Mouse (Mus musculus) neural tube, embryonic 13.5 days (tissue): ENCODE measurements at regions not wholly inside any gene's neighbourhood (a gene's known extent, or its start where the extent isn't known, plus 50 kb on each side); places are given as distances from the start of the nearest gene placed in this dataset.

ENCODE experiments used
- ATAC-seq: fragments of 200-750 bp; cut with Nextera tagmentation; 2 replicates; pipeline ENCODE4 v1.8.0; 2017; ENCODE audit warnings: low read depth, mild to moderate bottlenecking, moderate TSS enrichment, moderate library complexity
- H3K27ac ChIP-seq: fragments of 300-500 bp; sonication (generic); replicated peaks from 2 replicates; pipeline ENCODE4 v1.5.1; 2015; ENCODE audit warnings: moderate library complexity, mild to moderate bottlenecking, inconsistent platforms
- H3K27me3 ChIP-seq: fragments of 300-500 bp; sonication (generic); 2 replicates; pipeline ENCODE4 v1.6.1; 2015; ENCODE audit warnings: mild to moderate bottlenecking, inconsistent platforms
- H3K36me3 ChIP-seq: fragments of 300-500 bp; sonication (generic); 2 replicates; pipeline ENCODE4 v1.6.1; 2015; ENCODE audit warnings: mild to moderate bottlenecking, inconsistent platforms
- H3K4me1 ChIP-seq: fragments of 300-500 bp; sonication (generic); replicated peaks from 2 replicates; pipeline ENCODE4 v1.6.1; 2015; ENCODE audit warnings: inconsistent platforms
- H3K4me2 ChIP-seq: fragments of 300-500 bp; sonication (generic); 2 replicates; pipeline ENCODE4 v1.6.1; 2015; ENCODE audit warnings: inconsistent platforms, mild to moderate bottlenecking, moderate library complexity
- H3K4me3 ChIP-seq: fragments of 300-500 bp; sonication (generic); 2 replicates; pipeline ENCODE4 v1.5.1; 2015; ENCODE audit warnings: mild to moderate bottlenecking, inconsistent platforms
- H3K9ac ChIP-seq: fragments of 300-500 bp; sonication (generic); 2 replicates; pipeline ENCODE4 v1.6.1; 2015; ENCODE audit warnings: moderate library complexity, mild to moderate bottlenecking, inconsistent platforms
- H3K9me3 ChIP-seq: fragments of 300-500 bp; sonication (generic); 2 replicates; pipeline ENCODE4 v1.6.1; 2016; ENCODE audit warnings: inconsistent platforms
- WGBS: fragments of 180-500 bp; shearing (Covaris S2); methylation state at CpG from one replicate; pipeline ENCODE4 v1.1.7; 2015; 5-methylcytosine and 5-hydroxymethylcytosine counted together

- no peak overlapping the region for H3K4me2 ChIP-seq
- WGBS = 59% methylated on average over 7 of the region's 7 CpGs
- H3K36me3 ChIP-seq = no peaks in the 10 kb centered on the region
- no peaks in the 10 kb centered on the region for H3K9me3 ChIP-seq
- no peaks in the 10 kb centered on the region for H3K27me3 ChIP-seq
- peaks cover 12% of the 10 kb centered on the region for H3K4me1 ChIP-seq
- H3K9ac ChIP-seq = no peak overlapping the region
- ATAC-seq = no peak
- H3K4me3 ChIP-seq = no peak overlapping the region
- H3K27ac ChIP-seq = no peak overlapping the region
Measured at GRCm38 (mm10) chr10:96806579-96806978, 189.8 kb downstream of the Btg1 start.

DNA sequence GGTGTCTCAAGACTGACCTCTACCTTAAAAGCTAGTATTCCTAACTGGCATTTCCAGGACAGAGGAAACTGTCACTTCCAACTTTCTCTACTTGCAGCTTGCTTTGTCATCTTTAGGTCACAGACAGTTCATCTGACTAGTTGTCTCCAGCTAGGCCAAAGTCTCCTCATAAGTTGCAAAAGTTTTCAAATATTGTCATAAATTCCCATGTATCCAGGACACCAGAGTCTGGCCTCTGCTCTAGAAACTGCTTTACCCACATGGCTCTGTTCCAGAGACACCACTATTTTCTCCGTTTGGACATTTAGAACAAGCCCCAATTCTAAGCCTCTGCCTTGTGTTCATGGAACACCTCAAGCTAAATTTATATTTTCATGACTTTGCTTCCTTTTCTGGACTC is 205.0 kb downstream of the Btg1 start:
- WGBS = 79% methylated on average over 1 of the region's 1 CpGs
- no peak overlapping the region for H3K4me2 ChIP-seq
- no peak overlapping the region for H3K4me3 ChIP-seq
- no peak for ATAC-seq
- H3K36me3 ChIP-seq = no peaks in the 10 kb centered on the region
- no peak overlapping the region for H3K27ac ChIP-seq
- H3K4me1 ChIP-seq = peaks cover 13% of the 10 kb centered on the region
- H3K27me3 ChIP-seq = no peaks in the 10 kb centered on the region
- H3K9ac ChIP-seq = no peak overlapping the region
- no peaks in the 10 kb centered on the region for H3K9me3 ChIP-seq

DNA sequence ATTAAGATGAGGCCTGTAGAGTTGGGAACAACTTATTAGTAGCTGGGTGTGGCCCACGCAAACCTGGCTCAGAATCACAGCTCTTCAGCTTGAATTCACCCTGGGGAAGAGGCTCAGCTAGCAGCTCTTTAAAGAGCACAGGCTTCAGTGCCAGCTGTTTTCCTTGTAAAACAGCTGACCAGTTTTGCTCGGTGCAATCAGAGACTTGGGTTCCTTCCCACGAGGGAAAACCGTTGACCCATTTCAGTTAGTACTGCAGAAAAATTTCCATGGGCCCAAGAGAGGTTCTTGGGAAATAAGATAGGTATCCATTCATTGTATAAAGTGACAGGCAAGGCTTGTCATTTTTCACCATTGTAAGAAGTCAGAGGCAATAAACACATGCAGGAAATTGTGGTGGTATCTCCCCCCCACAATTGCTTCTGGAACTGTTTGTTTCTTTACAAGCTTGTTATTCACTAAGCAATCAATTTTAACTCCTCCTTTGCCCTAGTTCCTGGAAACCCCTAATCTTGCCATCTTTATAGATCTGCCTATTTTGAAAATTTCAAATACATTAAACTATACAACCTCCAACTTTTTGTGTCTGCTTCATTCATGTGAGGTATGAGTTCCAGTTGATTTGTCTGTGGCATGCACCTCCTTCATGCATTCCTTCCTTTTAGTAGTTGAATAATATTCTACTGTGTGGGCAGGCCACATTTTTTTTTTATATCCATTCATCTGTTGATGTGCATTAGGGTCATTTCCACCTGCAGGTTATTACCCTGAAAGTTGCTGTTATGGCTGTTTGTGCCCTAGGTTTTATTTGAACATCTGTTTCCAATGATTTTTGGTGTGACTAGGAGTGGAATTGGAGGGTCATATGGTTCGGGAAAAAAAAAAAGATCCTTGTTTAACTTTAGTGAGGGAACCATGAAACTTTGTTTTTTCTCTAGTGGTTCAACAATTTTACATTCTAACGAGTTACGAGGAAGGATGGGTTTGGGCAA is 205.8 kb downstream of the Btg1 start:
- no peaks in the 10 kb centered on the region for H3K36me3 ChIP-seq
- no peak overlapping the region for H3K4me3 ChIP-seq
- ATAC-seq = no peak
- H3K4me1 ChIP-seq = peaks cover 13% of the 10 kb centered on the region
- 73% methylated on average over 7 of the region's 7 CpGs for WGBS
- no peaks in the 10 kb centered on the region for H3K9me3 ChIP-seq
- H3K27ac ChIP-seq = no peak overlapping the region
- H3K27me3 ChIP-seq = no peaks in the 10 kb centered on the region
- no peak overlapping the region for H3K9ac ChIP-seq
- no peak overlapping the region for H3K4me2 ChIP-seq

DNA sequence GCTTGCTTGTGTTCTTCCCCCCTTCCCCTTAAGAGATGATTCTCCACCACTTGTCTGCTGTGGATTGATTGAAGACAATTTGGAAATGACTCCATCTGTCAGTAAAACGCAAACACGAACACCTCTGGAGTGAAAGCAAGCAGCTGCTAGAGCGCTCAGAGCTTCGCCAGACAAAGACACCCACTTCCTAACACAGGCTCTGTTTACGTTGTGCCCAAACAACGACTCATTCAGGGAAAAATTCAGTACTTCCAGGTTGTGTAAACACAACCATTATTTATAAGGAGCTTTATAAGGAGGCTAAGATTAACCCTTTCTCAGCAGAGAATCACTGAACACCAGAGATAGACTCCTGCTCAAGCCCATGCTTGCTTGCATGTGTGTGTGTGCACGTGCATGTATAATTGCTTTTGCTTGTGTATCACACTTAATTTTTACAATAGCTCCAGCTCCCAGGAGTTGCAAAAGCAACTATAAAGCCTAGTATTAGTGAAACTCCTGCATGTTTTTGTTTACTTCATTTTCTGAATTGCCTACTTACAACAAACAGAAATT is 209.5 kb downstream of the Btg1 start:
- Histone ChIP-seq H3K27ac (0 out of 2 replicates have a peak overlapping the region, but pooled peaks have one; percentile 33), H3K27me3 (no peaks in the 10 kb centered on the region), H3K4me3 (no peak overlapping the region; the same call in 1 of the 2 replicates), H3K9me3 (no peaks in the 10 kb centered on the region), H3K36me3 (no peaks in the 10 kb centered on the region), H3K4me2 (peak overlapping the region; percentile 39), H3K4me1 (peaks cover 13% of the 10 kb centered on the region), H3K9ac (0 out of 2 replicates have a peak overlapping the region, but pooled peaks have one; percentile 43)
- peak; percentile 59; the same call in 1 of the 2 replicates for ATAC-seq
- WGBS = 23% methylated on average over 7 of the region's 7 CpGs

GRCm38 (mm10) chr10:96827971-96828370 is 211.2 kb downstream of the Btg1 start:
- H3K4me2 ChIP-seq = no peak overlapping the region
- no peaks in the 10 kb centered on the region for H3K9me3 ChIP-seq
- no peak overlapping the region for H3K27ac ChIP-seq
- WGBS = 82% methylated on average over 5 of the region's 5 CpGs
- no peak for ATAC-seq
- H3K27me3 ChIP-seq = no peaks in the 10 kb centered on the region
- no peak overlapping the region for H3K4me3 ChIP-seq
- H3K36me3 ChIP-seq = no peaks in the 10 kb centered on the region
- no peak overlapping the region for H3K9ac ChIP-seq
- H3K4me1 ChIP-seq = peaks cover 13% of the 10 kb centered on the region

DNA sequence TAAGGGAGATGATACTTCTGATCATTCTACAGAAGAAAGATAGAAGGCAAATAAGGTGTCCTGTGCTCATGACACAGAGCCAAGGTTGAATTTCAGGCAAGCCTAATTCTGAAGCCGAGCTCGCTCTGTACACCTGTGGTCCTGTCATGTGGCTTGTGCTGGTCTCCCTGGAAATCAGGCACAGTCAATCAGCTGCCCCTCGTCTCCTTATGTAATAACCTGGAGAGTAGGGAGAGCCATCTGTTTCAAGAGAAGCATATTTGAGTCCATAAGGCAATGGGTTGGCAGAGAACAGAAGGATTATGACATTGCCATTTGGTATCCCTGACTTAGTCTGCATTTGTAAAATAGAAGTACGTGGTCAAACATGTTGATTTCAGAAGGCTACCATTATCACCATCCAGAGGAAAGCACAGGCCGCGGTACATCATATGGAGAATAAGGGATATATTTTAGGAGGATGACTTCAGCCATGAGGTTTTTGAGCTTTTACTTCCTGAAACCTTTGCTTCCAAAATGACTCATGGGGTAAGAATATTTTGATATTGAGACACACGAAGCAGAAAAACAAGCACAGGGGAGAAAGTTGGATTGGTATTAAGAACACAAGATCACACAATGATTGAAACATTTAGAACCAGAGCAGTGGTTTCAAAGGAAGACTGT is 211.9 kb downstream of the Btg1 start:
- Histone ChIP-seq H3K4me1 (peaks cover 13% of the 10 kb centered on the region), H3K27ac (no peak overlapping the region), H3K36me3 (no peaks in the 10 kb centered on the region), H3K9me3 (no peaks in the 10 kb centered on the region), H3K27me3 (no peaks in the 10 kb centered on the region), H3K4me2 (no peak overlapping the region), H3K9ac (no peak overlapping the region), H3K4me3 (no peak overlapping the region)
- WGBS = 88% methylated on average over 7 of the region's 7 CpGs
- no peak for ATAC-seq

DNA sequence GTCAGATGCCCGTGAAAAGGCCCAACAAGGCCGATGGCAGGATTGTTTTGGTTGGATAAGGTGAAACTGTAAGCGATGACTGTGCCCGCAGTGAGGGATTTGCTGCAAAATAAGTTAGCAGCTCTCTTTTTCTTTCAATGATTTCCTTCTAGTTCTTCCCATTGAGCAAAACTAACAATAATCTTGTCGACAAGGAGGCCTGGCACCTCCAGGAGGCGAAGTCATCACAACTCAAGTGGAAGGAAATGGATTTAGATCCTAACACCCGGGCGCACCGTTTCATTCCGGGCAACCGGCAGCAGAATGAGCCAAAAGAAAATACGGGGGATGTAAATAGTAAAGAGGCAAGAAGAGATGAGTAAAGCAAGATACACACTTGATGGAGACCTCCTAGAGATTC is 214.3 kb downstream of the Btg1 start:
- WGBS = 80% methylated on average over 12 of the region's 12 CpGs
- no peak for ATAC-seq

GRCm38 (mm10) chr10:96837230-96837629 is 220.4 kb downstream of the Btg1 start:
- no peaks in the 10 kb centered on the region for H3K4me1 ChIP-seq
- no peaks in the 10 kb centered on the region for H3K9me3 ChIP-seq
- no peaks in the 10 kb centered on the region for H3K36me3 ChIP-seq
- no peak overlapping the region for H3K4me2 ChIP-seq
- no peaks in the 10 kb centered on the region for H3K27me3 ChIP-seq
- 93% methylated on average over 7 of the region's 7 CpGs for WGBS
- no peak overlapping the region for H3K4me3 ChIP-seq
- ATAC-seq = no peak
- no peak overlapping the region for H3K27ac ChIP-seq
- no peak overlapping the region for H3K9ac ChIP-seq

More for the DNA sequence above, 214.3 kb downstream of the Btg1 start:
- Histone ChIP-seq H3K4me2 (no peak overlapping the region), H3K36me3 (no peaks in the 10 kb centered on the region), H3K27ac (no peak overlapping the region), H3K4me3 (no peak overlapping the region), H3K4me1 (peaks cover 5% of the 10 kb centered on the region), H3K9ac (no peak overlapping the region), H3K9me3 (no peaks in the 10 kb centered on the region), H3K27me3 (no peaks in the 10 kb centered on the region)

DNA sequence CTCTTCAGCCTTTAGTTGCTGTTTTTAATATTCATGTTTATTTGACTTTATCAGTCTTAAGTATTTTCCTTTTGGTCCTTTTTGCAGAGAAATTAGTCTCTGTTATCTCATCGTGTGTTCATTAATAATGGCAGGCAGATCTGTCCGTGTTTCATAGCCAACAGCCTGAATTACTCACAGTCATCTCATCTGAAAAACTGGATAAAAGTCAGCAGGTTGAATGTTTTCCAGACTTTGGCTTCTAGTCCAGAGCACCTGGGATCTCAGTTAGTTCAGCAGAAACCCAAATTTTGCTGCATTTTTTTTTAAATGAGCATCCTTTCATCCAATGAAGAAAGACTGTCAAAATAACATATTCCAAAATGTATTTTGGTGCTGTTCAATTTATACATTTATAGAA is 224.3 kb downstream of the Btg1 start:
- Histone ChIP-seq H3K9me3 (no peaks in the 10 kb centered on the region), H3K36me3 (no peaks in the 10 kb centered on the region), H3K27ac (no peak overlapping the region), H3K4me2 (no peak overlapping the region), H3K4me1 (no peaks in the 10 kb centered on the region), H3K4me3 (no peak overlapping the region), H3K9ac (no peak overlapping the region), H3K27me3 (no peaks in the 10 kb centered on the region)
- 86% methylated on average over 2 of the region's 2 CpGs for WGBS
- ATAC-seq = no peak

GRCm38 (mm10) chr10:96841956-96842355 is 225.2 kb downstream of the Btg1 start:
- no peak for ATAC-seq
- H3K27ac ChIP-seq = no peak overlapping the region
- no peaks in the 10 kb centered on the region for H3K9me3 ChIP-seq
- no peak overlapping the region for H3K9ac ChIP-seq
- no peaks in the 10 kb centered on the region; the same call in 1 of the 2 replicates for H3K4me1 ChIP-seq
- H3K27me3 ChIP-seq = no peaks in the 10 kb centered on the region
- no peaks in the 10 kb centered on the region for H3K36me3 ChIP-seq
- WGBS = 80% methylated on average over 2 of the region's 2 CpGs
- H3K4me2 ChIP-seq = no peak overlapping the region
- H3K4me3 ChIP-seq = no peak overlapping the region

- Histone ChIP-seq H3K9ac (no peak overlapping the region), H3K27ac (no peak overlapping the region), H3K9me3 (no peaks in the 10 kb centered on the region; the same call in 1 of the 2 replicates), H3K36me3 (no peaks in the 10 kb centered on the region), H3K27me3 (no peaks in the 10 kb centered on the region), H3K4me1 (no peaks in the 10 kb centered on the region; the same call in 1 of the 2 replicates), H3K4me2 (no peak overlapping the region), H3K4me3 (no peak overlapping the region)
- 73% methylated on average over 4 of the region's 4 CpGs for WGBS
- no peak for ATAC-seq
Measured at GRCm38 (mm10) chr10:96845906-96846305, 229.1 kb downstream of the Btg1 start.

DNA sequence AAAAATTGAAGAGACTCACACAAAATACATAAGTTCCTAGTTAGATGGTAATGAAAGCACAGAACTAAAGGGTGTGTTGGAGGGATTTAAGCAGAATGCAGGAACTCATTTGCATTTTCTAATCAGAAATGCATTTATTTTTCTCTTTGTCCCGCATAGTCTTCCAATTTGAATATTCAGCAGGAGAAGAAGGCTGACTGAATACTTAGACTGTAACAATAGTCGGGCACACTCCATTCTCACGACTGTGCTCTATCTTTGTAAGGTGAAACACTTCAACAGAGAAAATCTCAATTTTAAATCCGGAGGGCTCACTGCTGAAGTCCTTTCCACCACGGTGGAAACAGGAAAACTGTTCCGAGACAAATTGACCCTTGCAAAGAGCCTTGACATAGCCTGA is 230.2 kb downstream of the Btg1 start:
- H3K27me3 ChIP-seq = no peaks in the 10 kb centered on the region
- H3K4me3 ChIP-seq = no peak overlapping the region
- H3K4me2 ChIP-seq = no peak overlapping the region
- no peak overlapping the region for H3K27ac ChIP-seq
- WGBS = 41% methylated on average over 6 of the region's 6 CpGs
- ATAC-seq = no peak
- H3K9ac ChIP-seq = no peak overlapping the region
- H3K36me3 ChIP-seq = no peaks in the 10 kb centered on the region
- H3K4me1 ChIP-seq = no peaks in the 10 kb centered on the region; the same call in 1 of the 2 replicates
- peaks cover 7% of the 10 kb centered on the region for H3K9me3 ChIP-seq
